Mouse (Mus musculus) myocyte (in vitro differentiated cells): Measurements from ENCODE around the gene Pcyox1. TPM values are rescaled to one million over a fixed set of nuclear protein-coding genes. Genes with fewer than 3 reads are reported as not detected.
A peak's percentile ranks its signal among the peaks of the same experiment; 100 is the strongest.

Experiments
- H3K27me3 ChIP-seq: one replicate; pipeline ENCODE4 v1.6.1; 2011; ENCODE audit not compliant: control insufficient read depth, insufficient read depth, insufficient read length
- H3K36me3 ChIP-seq: one replicate; pipeline ENCODE4 v1.6.1; 2011; ENCODE audit not compliant: control insufficient read depth, insufficient read depth
- H3K4me2 ChIP-seq: one replicate; pipeline ENCODE4 v1.6.1; 2011; ENCODE audit warnings: low read depth, control low read depth
- H3K4me3 ChIP-seq: one replicate; pipeline ENCODE4 v1.5.1; 2011; ENCODE audit warnings: mild to moderate bottlenecking, control low read depth, moderate library complexity
- H3K79me2 ChIP-seq: one replicate; pipeline ENCODE4 v1.6.1; 2011; ENCODE audit not compliant: control insufficient read depth, insufficient read depth
- H3ac ChIP-seq: one replicate; pipeline ENCODE4 v1.6.1; 2011; ENCODE audit not compliant: control insufficient read depth, insufficient read length
- CEBPB ChIP-seq: IDR thresholded peaks from 2 replicates; pipeline ENCODE4 v1.6.1; 2011; ENCODE audit warnings: mild to moderate bottlenecking, moderate library complexity; ENCODE audit not compliant: poor library complexity, insufficient read depth, severe bottlenecking
- E2F4 ChIP-seq: IDR thresholded peaks from one replicate; pipeline ENCODE4 v1.6.1; 2011; ENCODE audit warnings: mild to moderate bottlenecking, control low read depth, moderate library complexity; ENCODE audit not compliant: insufficient read depth
- MAX ChIP-seq: IDR thresholded peaks from one replicate; pipeline ENCODE4 v1.6.1; 2011; ENCODE audit warnings: low read depth, mild to moderate bottlenecking, control low read depth
- MYOD1 ChIP-seq, 3 experiments: IDR thresholded peaks; one replicate each; pipeline ENCODE4 v1.6.1; 2011; ENCODE audit warnings: control low read depth in 2 of 3, low read depth in 2 of 3, mild to moderate bottlenecking in 2 of 3, moderate library complexity in 1 of 3; ENCODE audit not compliant: insufficient read length in 2 of 3, control insufficient read depth in 1 of 3
- MYOG ChIP-seq, 3 experiments: IDR thresholded peaks; one replicate each; pipeline ENCODE4 v1.6.1; 2011; ENCODE audit warnings: control low read depth in 2 of 3, low read depth in 2 of 3, mild to moderate bottlenecking in 2 of 3; ENCODE audit not compliant: insufficient read length in 2 of 3, control insufficient read depth in 1 of 3, insufficient read depth in 1 of 3
- POLR2A ChIP-seq: IDR thresholded peaks from one replicate; pipeline ENCODE4 v1.6.1; 2011; ENCODE audit warnings: low read depth, mild to moderate bottlenecking, control low read depth, moderate library complexity; ENCODE audit not compliant: insufficient read length
- POLR2AphosphoS2 ChIP-seq: IDR thresholded peaks from one replicate; pipeline ENCODE4 v1.6.1; 2011; ENCODE audit warnings: low read depth, control low read depth; ENCODE audit not compliant: insufficient read length
- REST ChIP-seq: IDR thresholded peaks from one replicate; pipeline ENCODE4 v1.6.1; 2011; ENCODE audit warnings: mild to moderate bottlenecking, control low read depth, moderate library complexity; ENCODE audit not compliant: insufficient read depth, insufficient read length
- SRF ChIP-seq: IDR thresholded peaks from one replicate; pipeline ENCODE4 v1.6.1; 2011; ENCODE audit warnings: low read depth; ENCODE audit not compliant: control insufficient read depth, insufficient read length
- TCF12 ChIP-seq: IDR thresholded peaks from one replicate; pipeline ENCODE4 v1.6.1; 2011; ENCODE audit warnings: mild to moderate bottlenecking, control low read depth; ENCODE audit not compliant: poor library complexity, insufficient read depth, severe bottlenecking
- TCF3 ChIP-seq: IDR thresholded peaks from one replicate; pipeline ENCODE4 v1.6.1; 2011; ENCODE audit warnings: low read depth, control low read depth; ENCODE audit not compliant: insufficient read length
- USF1 ChIP-seq: IDR thresholded peaks from one replicate; pipeline ENCODE4 v1.6.1; 2011; ENCODE audit warnings: low read depth, mild to moderate bottlenecking, control low read depth, moderate library complexity
- polyA plus RNA-seq: library from polyadenylated mRNA; unstranded; fragments of >200 nt; fragmentation: generic; extraction: Trizol; gene quantifications from one replicate; pipeline ENCODE4 v1.2.1, GENCODE M21; 2012; ENCODE audit warnings: missing spikeins

Pcyox1 gene
- polyA plus RNA-seq, 1 experiment: 25.1 TPM

- peak overlapping the region; percentile 3 for H3ac ChIP-seq
- peaks cover 42% of the 10 kb centered on the region for H3K79me2 ChIP-seq
- no peaks in the 10 kb centered on the region for H3K36me3 ChIP-seq
- H3K4me3 ChIP-seq: peak overlapping the region; percentile 86
- TF ChIP-seq POLR2A (no peak), SRF (no peak), POLR2AphosphoS2 (peak; percentile 49)
- no peaks in the 10 kb centered on the region for H3K27me3 ChIP-seq
- H3K4me2 ChIP-seq: peak overlapping the region; percentile 95
These were observed 26.8 kb downstream of the Pcyox1 start for GRCm38 (mm10) chr6:86370093-86370713.

GRCm38 (mm10) chr6:86368479-86368878 is 28.5 kb downstream of the Pcyox1 start:
- TF ChIP-seq MYOG (IDR thresholded peaks at IDR 0.05; ENCODE audit: control insufficient read depth in 1 of 3, insufficient read depth in 1 of 3, insufficient read length in 2 of 3, low read depth in 2 of 3): no peak
- TF ChIP-seq POLR2AphosphoS2: no peak
- TF ChIP-seq MYOD1 (IDR thresholded peaks at IDR 0.05; ENCODE audit: control insufficient read depth in 1 of 3, insufficient read length in 2 of 3, low read depth in 2 of 3): no peak
- TF ChIP-seq TCF3: no peak
- TF ChIP-seq CEBPB: no peak
- TF ChIP-seq E2F4: no peak
- TF ChIP-seq POLR2A: no peak
- no peak for TF ChIP-seq USF1
- no peak for TF ChIP-seq MAX
- no peak for TF ChIP-seq TCF12
- no peak for TF ChIP-seq REST
- no peak for TF ChIP-seq SRF
- no peak overlapping the region for H3K4me3 ChIP-seq
- H3K36me3 ChIP-seq: no peaks in the 10 kb centered on the region
- H3ac ChIP-seq: no peak overlapping the region
- H3K27me3 ChIP-seq: no peaks in the 10 kb centered on the region
- H3K4me2 ChIP-seq: no peak overlapping the region
- peaks cover 25% of the 10 kb centered on the region for H3K79me2 ChIP-seq

GRCm38 (mm10) chr6:86366853-86367249 is 30.1 kb downstream of the Pcyox1 start:
- H3ac ChIP-seq: no peak overlapping the region
- H3K4me2 ChIP-seq: peak overlapping the region; percentile 87
- no peaks in the 10 kb centered on the region for H3K27me3 ChIP-seq
- H3K79me2 ChIP-seq: peaks cover 9% of the 10 kb centered on the region
- no peak for TF ChIP-seq POLR2A
- TF ChIP-seq MYOG (IDR thresholded peaks at IDR 0.05; ENCODE audit: control insufficient read depth in 1 of 3, insufficient read depth in 1 of 3, insufficient read length in 2 of 3, low read depth in 2 of 3): no peak
- TF ChIP-seq REST: no peak
- TF ChIP-seq TCF3: no peak
- no peak for TF ChIP-seq MAX
- TF ChIP-seq USF1: no peak
- TF ChIP-seq MYOD1 (IDR thresholded peaks at IDR 0.05; ENCODE audit: control insufficient read depth in 1 of 3, insufficient read length in 2 of 3, low read depth in 2 of 3): no peak
- no peak for TF ChIP-seq CEBPB
- TF ChIP-seq TCF12: no peak
- no peak for TF ChIP-seq E2F4
- TF ChIP-seq SRF: no peak
- peak overlapping the region; percentile 35 for H3K4me3 ChIP-seq
- H3K36me3 ChIP-seq: no peaks in the 10 kb centered on the region

GRCm38 (mm10) chr6:86366125-86366852 is 30.7 kb downstream of the Pcyox1 start:
- Histone ChIP-seq H3K4me2 (peak overlapping the region; percentile 87), H3ac (peak overlapping the region; percentile 31), H3K4me3 (peak overlapping the region; percentile 35), H3K36me3 (no peaks in the 10 kb centered on the region), H3K27me3 (no peaks in the 10 kb centered on the region), H3K79me2 (peaks cover 5% of the 10 kb centered on the region)
- TF ChIP-seq E2F4 (no peak), CEBPB (no peak), MYOG (IDR thresholded peaks at IDR 0.05; ENCODE audit: control insufficient read depth in 1 of 3, insufficient read depth in 1 of 3, insufficient read length in 2 of 3, low read depth in 2 of 3) (peak in 1 of 3 experiments; percentile 32), TCF12 (no peak), MAX (no peak), MYOD1 (IDR thresholded peaks at IDR 0.05; ENCODE audit: control insufficient read depth in 1 of 3, insufficient read length in 2 of 3, low read depth in 2 of 3) (peak in 1 of 3 experiments; percentile 34), SRF (no peak), USF1 (no peak), POLR2AphosphoS2 (no peak), TCF3 (no peak), REST (no peak), POLR2A (no peak)
